Mouse (Mus musculus) spleen, adult 2 months (tissue): Measurements from ENCODE around the gene Shb. TPM values are rescaled to one million over a fixed set of nuclear protein-coding genes. Genes with fewer than 3 reads are reported as not detected.
"Not testable (repeated sequence)": the region's sequence is repeated elsewhere in the genome, so short reads cannot be mapped to it uniquely, and the experiment has no call there.

Experiments used
- DNase-seq, 2 experiments: peaks; one replicate each; pipeline versions ENCODE4 v3.0.0 to v3.0.0-alpha.2; 2012 to 2021; ENCODE audit warnings: low spot score in 2 of 2, low read depth in 1 of 2
- H3K27ac ChIP-seq: fragments of 200-500 bp; 2 replicates; pipeline ENCODE4 v1.5.1; 2012; ENCODE audit warnings: low read length, inconsistent platforms; ENCODE audit not compliant: insufficient read depth
- H3K27me3 ChIP-seq: fragments of 200-500 bp; 2 replicates; pipeline ENCODE4 v1.6.1; 2012; ENCODE audit warnings: mild to moderate bottlenecking, moderate library complexity, low read length, inconsistent platforms; ENCODE audit not compliant: control insufficient read depth, insufficient read depth
- H3K36me3 ChIP-seq: fragments of 200-500 bp; 2 replicates; pipeline ENCODE4 v1.6.1; 2012; ENCODE audit warnings: mild to moderate bottlenecking, low read length, inconsistent platforms; ENCODE audit not compliant: control insufficient read depth, insufficient read depth
- H3K4me1 ChIP-seq: fragments of 200-500 bp; 2 replicates; pipeline ENCODE4 v1.6.1; 2011; ENCODE audit warnings: inconsistent platforms; ENCODE audit not compliant: control insufficient read depth, insufficient read depth, insufficient read length
- H3K4me3 ChIP-seq: fragments of 200-500 bp; 2 replicates; pipeline ENCODE4 v1.5.1; 2011; ENCODE audit warnings: mild to moderate bottlenecking, inconsistent platforms; ENCODE audit not compliant: insufficient read depth, insufficient read length; ENCODE audit errors: extremely low read depth
- CTCF ChIP-seq: fragments of 200-500 bp; IDR thresholded peaks from 2 replicates; pipeline ENCODE4 v1.5.1; 2011; ENCODE audit warnings: mild to moderate bottlenecking, inconsistent platforms; ENCODE audit not compliant: insufficient read depth, insufficient read length, insufficient replicate concordance; ENCODE audit errors: extremely low read depth
- POLR2A ChIP-seq: fragments of 200-500 bp; IDR thresholded peaks from 2 replicates; pipeline ENCODE4 v1.6.1; 2011; ENCODE audit warnings: low read depth, low read length, inconsistent platforms
- WGBS: fragments of 180-500 bp; shearing (Covaris S2); methylation state at CpG from one replicate; pipeline ENCODE4 v1.1.7; 2018; 5-methylcytosine and 5-hydroxymethylcytosine counted together
- polyA plus RNA-seq: library from polyadenylated mRNA; depleted of rRNA; stranded (reverse); fragments of >200 nt; gene quantifications from 2 replicates; pipeline ENCODE4 v1.2.3, GENCODE M21; 2012

The Shb gene
- polyA plus RNA-seq, 1 experiment: 8.6 TPM

DNA sequence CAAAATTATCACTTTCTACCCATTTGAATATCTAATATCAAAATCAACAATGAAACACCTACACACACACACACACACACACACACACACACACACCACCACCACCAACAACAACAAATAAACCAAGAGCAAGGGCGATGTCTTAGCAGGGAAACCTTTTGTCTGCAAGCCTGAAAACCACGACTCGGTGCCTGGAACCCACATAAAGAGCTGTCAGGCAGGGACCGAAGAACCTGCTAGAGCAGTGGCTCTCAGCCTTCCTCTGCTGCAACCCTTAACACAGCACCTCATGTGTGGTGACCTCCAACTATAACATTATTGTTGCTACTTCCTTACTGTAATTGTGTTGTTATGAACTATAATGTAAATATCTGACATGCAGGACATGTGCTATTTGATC is 130.0 kb downstream of the Shb start:
- 51% methylated on average over 4 of the region's 4 CpGs for WGBS

GRCm38 (mm10) chr4:45399421-45400210 is 132.7 kb downstream of the Shb start:
- peaks cover 4% of the 10 kb centered on the region for H3K4me1 ChIP-seq
- H3K27ac ChIP-seq: no peak overlapping the region
- 97% methylated on average over 45 of the region's 45 CpGs for WGBS
- H3K36me3 ChIP-seq: peaks cover 19% of the 10 kb centered on the region
- no peaks in the 10 kb centered on the region for H3K27me3 ChIP-seq
- DNase-seq: no peak
- no peak overlapping the region for H3K4me3 ChIP-seq
- TF ChIP-seq CTCF: no peak
- TF ChIP-seq POLR2A: no peak

More for the DNA sequence above, 130.0 kb downstream of the Shb start:
- H3K27me3 ChIP-seq: no peaks in the 10 kb centered on the region
- H3K27ac ChIP-seq: no peak overlapping the region
- TF ChIP-seq POLR2A (no peak), CTCF (no peak)
- H3K4me1 ChIP-seq: peaks cover 2% of the 10 kb centered on the region
- H3K4me3 ChIP-seq: no peak overlapping the region
- DNase-seq: no peak
- H3K36me3 ChIP-seq: peaks cover 18% of the 10 kb centered on the region

- H3K4me1 ChIP-seq, H3K27ac ChIP-seq, DNase-seq, H3K27me3 ChIP-seq, H3K4me3 ChIP-seq: not testable (repeated sequence)
- WGBS: 74% methylated on average over 5 of the region's 5 CpGs
- peaks cover 19% of the 10 kb centered on the region for H3K36me3 ChIP-seq
Observed at GRCm38 (mm10) chr4:45398315-45398714, 134.0 kb downstream of the Shb start.

- peaks cover 19% of the 10 kb centered on the region for H3K36me3 ChIP-seq
- H3K4me3 ChIP-seq, H3K27ac ChIP-seq, DNase-seq, H3K4me1 ChIP-seq, H3K27me3 ChIP-seq: not testable (repeated sequence)
- 10% methylated on average over 6 of the region's 6 CpGs for WGBS
Observed at GRCm38 (mm10) chr4:45396211-45396610, 136.1 kb downstream of the Shb start.

- no peaks in the 10 kb centered on the region for H3K27me3 ChIP-seq
Observed at GRCm38 (mm10) chr4:45393658-45394057, 138.6 kb downstream of the Shb start.

DNA sequence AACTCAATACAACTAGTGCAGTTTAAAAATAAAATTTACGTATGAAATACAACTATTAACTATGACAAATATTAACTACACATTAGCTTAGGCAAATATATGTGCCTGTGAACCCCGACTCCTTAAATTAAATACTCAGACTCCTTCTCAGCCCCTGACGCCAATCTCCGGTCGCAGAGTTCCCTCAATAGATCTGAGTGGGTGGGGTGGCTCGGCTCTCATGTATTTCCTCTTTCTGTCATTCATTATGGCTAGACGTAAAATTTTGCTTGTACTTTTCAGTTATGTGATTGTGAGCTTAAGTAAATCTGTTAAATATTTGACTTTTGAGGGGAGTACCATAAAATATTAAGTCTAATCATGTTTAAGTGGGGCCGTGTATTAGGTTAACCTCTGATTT is 139.3 kb downstream of the Shb start:
- H3K27me3 ChIP-seq: no peaks in the 10 kb centered on the region
- H3K4me3 ChIP-seq: no peak overlapping the region
- peaks cover 4% of the 10 kb centered on the region for H3K36me3 ChIP-seq
- WGBS: 25% methylated on average over 8 of the region's 8 CpGs
- H3K4me1 ChIP-seq: peaks cover 2% of the 10 kb centered on the region; the same call in 1 of the 2 replicates
- DNase-seq: no peak
- no peak overlapping the region for H3K27ac ChIP-seq
- TF ChIP-seq POLR2A (no peak), CTCF (no peak)

More at GRCm38 (mm10) chr4:45393658-45394057, 138.6 kb downstream of the Shb start:
- TF ChIP-seq POLR2A: no peak
- no peak for TF ChIP-seq CTCF
- 70% methylated on average over 5 of the region's 5 CpGs for WGBS
- no peak for DNase-seq
- H3K27ac ChIP-seq: no peak overlapping the region
- H3K4me3 ChIP-seq: no peak overlapping the region
- peaks cover 4% of the 10 kb centered on the region; the same call in 1 of the 2 replicates for H3K4me1 ChIP-seq
- peaks cover 7% of the 10 kb centered on the region for H3K36me3 ChIP-seq

DNA sequence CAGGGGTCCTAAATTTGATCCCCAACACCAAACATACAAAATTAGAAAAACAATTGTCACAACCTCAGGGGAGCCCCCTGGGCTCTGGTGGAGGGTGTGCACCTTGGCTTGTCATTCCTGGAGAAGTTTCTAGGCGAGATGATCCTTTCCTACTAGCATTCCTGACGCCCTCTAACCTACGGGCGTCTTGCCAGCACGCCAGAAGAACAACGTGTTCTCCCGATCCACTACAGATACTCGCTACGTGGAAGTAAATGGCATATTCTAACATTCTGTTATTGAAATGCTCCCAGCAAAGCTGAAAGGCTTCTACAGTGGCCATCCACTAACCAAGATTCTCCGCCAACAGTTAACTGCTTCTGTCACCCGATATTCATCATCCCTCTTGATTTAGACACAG is 139.7 kb downstream of the Shb start:
- no peaks in the 10 kb centered on the region for H3K27me3 ChIP-seq
- TF ChIP-seq CTCF (no peak), POLR2A (no peak)
- H3K4me1 ChIP-seq: peaks cover 2% of the 10 kb centered on the region; the same call in 1 of the 2 replicates
- no peak for DNase-seq
- no peak overlapping the region for H3K4me3 ChIP-seq
- 0 out of 2 replicates have a peak, but pooled peaks cover 2% of the 10 kb centered on the region for H3K36me3 ChIP-seq
- no peak overlapping the region for H3K27ac ChIP-seq
- 66% methylated on average over 11 of the region's 11 CpGs for WGBS
